Mouse (Mus musculus) left cerebral cortex, adult 6 months (tissue): ENCODE results near the gene Pdcl2. TPM values are rescaled to one million over a fixed set of nuclear protein-coding genes. Genes with fewer than 3 reads are reported as not detected.

Experiments
- long read RNA-seq, 2 experiments: library from polyadenylated mRNA; unstranded; transcript quantifications; one replicate each; pipeline ENCODE4 v2.0.0; 2019 to 2020
- polyA plus RNA-seq: library from polyadenylated mRNA; unstranded; fragments of <200 nt; fragmentation: Nextera tagmentation; gene quantifications from 2 replicates; pipeline ENCODE4 v1.2.3, GENCODE M21; 2021

Gene Pdcl2
- polyA plus RNA-seq = not detected in 2 replicates
- long read RNA-seq, experiment 1 = 0 reads
- long read RNA-seq, experiment 2 = 0 reads

DNA sequence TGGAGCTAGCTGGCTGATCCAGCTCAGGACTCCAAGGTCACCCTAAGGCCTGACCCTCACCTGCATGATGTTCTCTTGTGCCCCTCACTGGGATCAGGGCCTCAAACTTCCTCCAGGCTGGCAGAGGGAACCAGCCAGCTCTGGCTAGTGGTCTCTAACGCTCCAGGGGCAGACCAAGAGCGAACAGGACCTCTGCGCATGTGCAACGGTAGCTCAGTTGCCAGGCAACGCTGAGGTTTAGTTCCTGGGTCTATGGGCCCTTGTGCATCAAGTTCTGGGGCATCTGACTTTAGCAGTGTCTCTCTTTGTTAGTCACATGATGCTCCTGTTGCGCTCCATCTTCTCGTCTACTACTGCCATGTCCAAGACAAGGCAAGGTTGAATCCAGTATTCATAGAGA lies at the start of gene Pdcl2:
TSS of gene Pdcl2 (minus strand) at position 204 of the 400 bp plus-strand sequence.

DNA sequence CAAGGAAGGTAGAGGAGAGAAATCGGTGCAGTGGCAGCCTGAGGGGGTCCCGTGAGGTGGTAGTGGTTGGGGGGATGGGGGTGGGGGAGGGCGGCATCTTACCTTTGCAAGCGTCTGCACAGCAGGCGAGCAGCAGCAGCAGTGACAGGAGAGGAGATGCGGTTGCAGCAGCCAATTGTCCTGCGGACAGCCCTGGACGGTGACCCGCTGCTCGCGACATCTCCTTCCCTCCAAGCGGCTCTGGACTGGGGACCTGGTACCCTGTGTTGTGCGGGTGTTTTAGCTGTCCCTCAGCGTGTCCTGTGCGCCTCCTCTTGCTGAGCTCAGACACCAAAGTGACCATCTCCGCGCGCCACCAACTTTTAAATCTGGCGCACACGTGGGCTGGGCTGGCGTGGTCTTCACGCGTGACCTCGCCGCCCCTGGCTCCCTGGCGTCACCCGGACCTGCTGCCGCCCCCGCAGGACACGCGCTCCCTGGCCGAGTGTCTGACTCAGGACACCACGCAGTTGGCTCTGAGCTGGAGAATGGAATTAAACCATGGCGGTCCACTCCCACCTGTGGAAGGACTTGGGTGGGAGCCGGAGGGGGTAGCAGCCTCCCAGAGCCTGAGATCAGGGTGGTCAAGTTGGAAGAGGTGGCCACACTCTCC lies 32.6 kb upstream of the Pdcl2 start, which contains the start of gene Nmu:
TSS of gene Nmu (minus strand) at position 336 of the 652 bp plus-strand sequence.

DNA sequence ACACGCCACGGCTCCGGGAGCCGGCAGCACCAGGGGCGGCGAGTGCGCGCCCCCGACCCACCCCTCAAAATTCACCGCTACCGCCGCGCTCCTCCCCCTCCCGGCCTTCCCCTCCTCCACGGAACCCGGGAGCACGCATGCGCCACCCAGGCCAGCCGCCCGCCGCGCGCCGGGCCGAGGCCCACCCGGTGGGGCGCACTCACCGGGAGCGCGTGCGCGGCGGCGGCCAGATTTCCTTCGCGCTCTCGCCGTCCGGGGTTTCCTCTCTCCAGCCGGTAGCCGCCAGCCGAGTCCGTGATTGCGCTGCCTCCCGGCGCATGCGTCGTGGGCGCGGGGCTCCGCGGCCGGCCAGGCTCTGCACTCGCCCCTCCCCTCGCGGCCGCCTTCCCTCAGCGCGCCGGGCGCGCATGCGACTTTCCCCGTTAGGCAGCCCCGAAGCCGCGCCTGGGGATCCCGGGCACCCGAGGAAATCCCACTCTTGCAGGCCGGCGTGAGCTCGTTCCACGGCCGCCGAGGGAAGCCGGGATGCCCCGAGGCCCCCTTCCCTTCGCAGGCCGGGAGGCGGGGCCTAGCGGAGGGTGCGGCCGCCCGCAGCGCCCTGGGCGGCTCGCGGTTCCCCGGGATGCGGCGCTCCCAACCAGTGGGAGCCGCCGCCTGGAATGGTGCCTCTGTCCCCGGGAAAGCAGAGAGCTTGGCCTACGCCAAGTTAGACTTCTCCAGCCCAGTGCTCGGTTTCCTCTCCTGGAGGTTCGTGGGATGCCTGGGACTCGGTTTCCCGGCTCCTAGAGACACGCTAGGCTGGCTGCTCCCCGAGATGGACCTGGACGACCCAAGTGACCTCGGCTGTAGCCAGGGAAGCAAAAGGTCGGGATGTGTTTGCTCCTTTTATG lies 26.3 kb downstream of the Pdcl2 start, which contains the start of gene Clock:
TSS of gene Clock (minus strand) at position 341 of the 890 bp plus-strand sequence.

Other genes with a start within 250 kb of the Pdcl2 start
- gene Srd5a3, start 190.9 kb downstream of the Pdcl2 start, polyA plus RNA-seq = 21.5 and 23.6 TPM in 2 replicates
- gene Tmem165, start 147.3 kb downstream of the Pdcl2 start, polyA plus RNA-seq = 3.9 and 41.4 TPM in 2 replicates
- 9.7 and 10.0 TPM in 2 replicates for gene Clock, start 26.4 kb downstream of the Pdcl2 start, polyA plus RNA-seq
- gene Nmu, start 32.6 kb upstream of the Pdcl2 start, polyA plus RNA-seq = not detected in 2 replicates
- 0.54 TPM in 1 of 2 replicates, not detected in the other for gene Gm7271, start 152.9 kb upstream of the Pdcl2 start, polyA plus RNA-seq
- gene Exoc1, start 198.2 kb upstream of the Pdcl2 start, polyA plus RNA-seq = 19.9 and 27.4 TPM in 2 replicates